Mouse (Mus musculus): Measurements from ENCODE around the gene Caprin1. TPM values are rescaled to one million over a fixed set of nuclear protein-coding genes. Genes with fewer than 3 reads are reported as not detected.

Caprin1 gene
- polyA plus RNA-seq, 2 experiments: 224 to 314 TPM

GRCm38 (mm10) chr2:103832899-103833298 lies 35.5 kb upstream of the Caprin1 start:
- Histone ChIP-seq H3K27ac (replicated peaks; ENCODE audit: low read depth, low read length) (no peak overlapping the region), H3K36me3 (ENCODE audit: control insufficient read depth, insufficient read depth, low read length) (no peaks in the 10 kb centered on the region), H3K4me3 (replicated peaks; ENCODE audit: low read length) (no peak overlapping the region), H3K27me3 (ENCODE audit: control insufficient read depth, insufficient read depth, low read length) (no peaks in the 10 kb centered on the region), H3K9me3 (ENCODE audit: control insufficient read depth, low read length) (no peaks in the 10 kb centered on the region), H3K4me2 (replicated peaks; ENCODE audit: low read depth, low read length, severe bottlenecking) (no peak overlapping the region), H3K9ac (ENCODE audit: low read depth, low read length, severe bottlenecking) (no peak overlapping the region), H3K4me1 (ENCODE audit: control insufficient read depth, insufficient read depth, low read length) (peaks cover 3% of the 10 kb centered on the region; the same call in 1 of the 2 replicates)
- DNase-seq (ENCODE audit: low spot score): no peak
- 62% methylated on average over 5 of the region's 5 CpGs for WGBS
- no peak for ATAC-seq (ENCODE audit: low FRiP score, low read depth)
- no peak for TF ChIP-seq POLR2A (IDR thresholded peaks at IDR 0.05; ENCODE audit: borderline replicate concordance, extremely low read depth, insufficient read depth, insufficient read length)

GRCm38 (mm10) chr2:103828900-103829299 lies 31.5 kb upstream of the Caprin1 start:
- Histone ChIP-seq H3K4me2 (replicated peaks; ENCODE audit: low read depth, low read length, severe bottlenecking) (no peak overlapping the region), H3K36me3 (ENCODE audit: control insufficient read depth, insufficient read depth, low read length) (no peaks in the 10 kb centered on the region), H3K4me1 (ENCODE audit: control insufficient read depth, insufficient read depth, low read length) (no peaks in the 10 kb centered on the region), H3K9me3 (ENCODE audit: control insufficient read depth, low read length) (no peaks in the 10 kb centered on the region), H3K9ac (ENCODE audit: low read depth, low read length, severe bottlenecking) (no peak overlapping the region), H3K4me3 (replicated peaks; ENCODE audit: low read length) (no peak overlapping the region), H3K27ac (replicated peaks; ENCODE audit: low read depth, low read length) (no peak overlapping the region), H3K27me3 (ENCODE audit: control insufficient read depth, insufficient read depth, low read length) (no peaks in the 10 kb centered on the region)
- DNase-seq (ENCODE audit: low spot score) (no peak), ATAC-seq (ENCODE audit: low FRiP score, low read depth) (no peak)
- TF ChIP-seq POLR2A (IDR thresholded peaks at IDR 0.05; ENCODE audit: borderline replicate concordance, extremely low read depth, insufficient read depth, insufficient read length): no peak

GRCm38 (mm10) chr2:103824916-103825315 lies 27.5 kb upstream of the Caprin1 start:
- H3K4me1 ChIP-seq (ENCODE audit: control insufficient read depth, insufficient read depth, low read length): no peaks in the 10 kb centered on the region
- H3K4me2 ChIP-seq (replicated peaks; ENCODE audit: low read depth, low read length, severe bottlenecking): no peak overlapping the region
- no peaks in the 10 kb centered on the region for H3K9me3 ChIP-seq (ENCODE audit: control insufficient read depth, low read length)
- H3K27ac ChIP-seq (replicated peaks; ENCODE audit: low read depth, low read length): no peak overlapping the region
- no peak overlapping the region for H3K9ac ChIP-seq (ENCODE audit: low read depth, low read length, severe bottlenecking)
- DNase-seq (ENCODE audit: low spot score) (no peak), ATAC-seq (ENCODE audit: low FRiP score, low read depth) (no peak)
- no peak for TF ChIP-seq POLR2A (IDR thresholded peaks at IDR 0.05; ENCODE audit: borderline replicate concordance, extremely low read depth, insufficient read depth, insufficient read length)
- H3K36me3 ChIP-seq (ENCODE audit: control insufficient read depth, insufficient read depth, low read length): no peaks in the 10 kb centered on the region
- WGBS: 80% methylated on average over 4 of the region's 4 CpGs
- H3K27me3 ChIP-seq (ENCODE audit: control insufficient read depth, insufficient read depth, low read length): no peaks in the 10 kb centered on the region
- H3K4me3 ChIP-seq (replicated peaks; ENCODE audit: low read length): no peak overlapping the region

GRCm38 (mm10) chr2:103822560-103822959 lies 25.1 kb upstream of the Caprin1 start:
- no peaks in the 10 kb centered on the region for H3K36me3 ChIP-seq (ENCODE audit: control insufficient read depth, insufficient read depth, low read length)
- no peaks in the 10 kb centered on the region for H3K4me1 ChIP-seq (ENCODE audit: control insufficient read depth, insufficient read depth, low read length)
- no peaks in the 10 kb centered on the region for H3K27me3 ChIP-seq (ENCODE audit: control insufficient read depth, insufficient read depth, low read length)
- no peak overlapping the region for H3K4me3 ChIP-seq (replicated peaks; ENCODE audit: low read length)
- no peak for DNase-seq (ENCODE audit: low spot score)
- no peak overlapping the region for H3K27ac ChIP-seq (replicated peaks; ENCODE audit: low read depth, low read length)
- no peak for TF ChIP-seq POLR2A (IDR thresholded peaks at IDR 0.05; ENCODE audit: borderline replicate concordance, extremely low read depth, insufficient read depth, insufficient read length)
- ATAC-seq (ENCODE audit: low FRiP score, low read depth): no peak
- H3K9me3 ChIP-seq (ENCODE audit: control insufficient read depth, low read length): no peaks in the 10 kb centered on the region
- no peak overlapping the region for H3K4me2 ChIP-seq (replicated peaks; ENCODE audit: low read depth, low read length, severe bottlenecking)
- H3K9ac ChIP-seq (ENCODE audit: low read depth, low read length, severe bottlenecking): no peak overlapping the region
- 65% methylated on average over 7 of the region's 7 CpGs for WGBS

GRCm38 (mm10) chr2:103817145-103817895 lies 19.9 kb upstream of the Caprin1 start:
- H3K4me2 ChIP-seq (replicated peaks; ENCODE audit: low read depth, low read length, severe bottlenecking): peak overlapping the region; percentile 33; the same call in 1 of the 2 replicates
- peak; percentile 69 for DNase-seq (ENCODE audit: low spot score)

More at GRCm38 (mm10) chr2:103817145-103817895, 19.9 kb upstream of the Caprin1 start:
- Histone ChIP-seq H3K27ac (replicated peaks; ENCODE audit: low read depth, low read length) (no peak overlapping the region), H3K36me3 (ENCODE audit: control insufficient read depth, insufficient read depth, low read length) (no peaks in the 10 kb centered on the region), H3K27me3 (ENCODE audit: control insufficient read depth, insufficient read depth, low read length) (no peaks in the 10 kb centered on the region), H3K4me1 (ENCODE audit: control insufficient read depth, insufficient read depth, low read length) (no peaks in the 10 kb centered on the region), H3K4me3 (replicated peaks; ENCODE audit: low read length) (peak overlapping the region; percentile 11; the same call in 1 of the 2 replicates), H3K9me3 (ENCODE audit: control insufficient read depth, low read length) (no peaks in the 10 kb centered on the region), H3K9ac (ENCODE audit: low read depth, low read length, severe bottlenecking) (no peak overlapping the region)
- ATAC-seq (ENCODE audit: low FRiP score, low read depth): peak; percentile 90
- WGBS: 24% methylated on average over 6 of the region's 6 CpGs
- TF ChIP-seq POLR2A (IDR thresholded peaks at IDR 0.05; ENCODE audit: borderline replicate concordance, extremely low read depth, insufficient read depth, insufficient read length): no peak
